Mouse (Mus musculus) limb, embryonic 11.5 days (tissue): Measurements from ENCODE around the gene Sdk2. TPM values are rescaled to one million over a fixed set of nuclear protein-coding genes. Genes with fewer than 3 reads are reported as not detected.

Experiments used
- ATAC-seq: fragments of 200-750 bp; cut with Nextera tagmentation; 2 replicates; pipeline ENCODE4 v1.8.0; 2017; ENCODE audit warnings: low read depth; ENCODE audit not compliant: insufficient number of reproducible peaks, low FRiP score, low TSS enrichment
- DNase-seq: peaks from one replicate; pipeline ENCODE4 v3.0.0-alpha.2; 2015; ENCODE audit warnings: low spot score
- H3K27ac ChIP-seq: fragments of 300-500 bp; sonication (generic); replicated peaks from 2 replicates; pipeline ENCODE4 v1.5.1; 2014; ENCODE audit warnings: low read depth, mild to moderate bottlenecking, low read length
- H3K27me3 ChIP-seq: fragments of 300-500 bp; sonication (generic); 2 replicates; pipeline ENCODE4 v1.6.1; 2014; ENCODE audit warnings: mild to moderate bottlenecking, low read length, mixed read lengths; ENCODE audit not compliant: control insufficient read depth, insufficient read depth
- H3K36me3 ChIP-seq: fragments of 300-500 bp; sonication (generic); 2 replicates; pipeline ENCODE4 v1.6.1; 2014; ENCODE audit warnings: mild to moderate bottlenecking, low read length, moderate library complexity, mixed read lengths; ENCODE audit not compliant: control insufficient read depth, insufficient read depth
- H3K4me1 ChIP-seq: fragments of 300-500 bp; sonication (generic); 2 replicates; pipeline ENCODE4 v1.6.1; 2014; ENCODE audit warnings: low read length, mixed read lengths; ENCODE audit not compliant: control insufficient read depth, insufficient read depth
- H3K4me2 ChIP-seq: fragments of 300-500 bp; sonication (generic); 2 replicates; pipeline ENCODE4 v1.6.1; 2014; ENCODE audit warnings: low read depth, mild to moderate bottlenecking, moderate library complexity; ENCODE audit not compliant: severe bottlenecking
- H3K4me3 ChIP-seq: fragments of 300-500 bp; sonication (generic); 2 replicates; pipeline ENCODE4 v1.5.1; 2014; ENCODE audit warnings: low read depth, low read length
- H3K9ac ChIP-seq: fragments of 300-500 bp; sonication (generic); 2 replicates; pipeline ENCODE4 v1.6.1; 2014; ENCODE audit warnings: mild to moderate bottlenecking, low read length
- H3K9me3 ChIP-seq: fragments of 300-500 bp; sonication (generic); 2 replicates; pipeline ENCODE4 v1.6.1; 2016; ENCODE audit warnings: low read length; ENCODE audit not compliant: control insufficient read depth
- WGBS: fragments of 180-500 bp; shearing (Covaris S2); extraction: QIAGEN DNeasy Blood & Tissue Kit; methylation state at CpG from one replicate; pipeline ENCODE4 v1.1.7; 2014; 5-methylcytosine and 5-hydroxymethylcytosine counted together
- polyA plus RNA-seq: library from polyadenylated mRNA; unstranded; fragments of >200 nt; fragmentation: Nextera tagmentation; extraction: Ambion mirVana; gene quantifications from 2 replicates; pipeline ENCODE4 v1.2.1, GENCODE M21; 2014

Sdk2 gene
- 0.60 and 0.70 TPM in 2 replicates for polyA plus RNA-seq

- DNase-seq (peak; percentile 79), ATAC-seq (peak; percentile 63)
- Histone ChIP-seq H3K27ac (peak within 1 kb of the TSS; percentile 52; the same call in 1 of the 2 replicates), H3K9ac (peak within 1 kb of the TSS; percentile 65), H3K9me3 (no peaks in the 10 kb centered on the region), H3K36me3 (no peaks in the 10 kb centered on the region), H3K27me3 (peaks cover 28% of the 10 kb centered on the region), H3K4me1 (peaks cover 20% of the 10 kb centered on the region), H3K4me3 (peak within 1 kb of the TSS; percentile 57), H3K4me2 (peak within 1 kb of the TSS; percentile 99)
- WGBS, result 2% methylated on average over 44 of the region's 52 CpGs
Measured at GRCm38 (mm10) chr11:114066951-114067762, at the start of gene Sdk2. TSS of gene Sdk2 (minus strand) at chr11:114067046.

- H3K27ac ChIP-seq, result no peak overlapping the region
- H3K9me3 ChIP-seq, result no peaks in the 10 kb centered on the region
- WGBS, result 79% methylated on average over 13 of the region's 13 CpGs
- ATAC-seq, result no peak
- no peaks in the 10 kb centered on the region for H3K36me3 ChIP-seq
- no peak overlapping the region for H3K4me3 ChIP-seq
- no peak for DNase-seq
- no peak overlapping the region for H3K9ac ChIP-seq
- H3K4me1 ChIP-seq, result peaks cover 11% of the 10 kb centered on the region
- H3K4me2 ChIP-seq, result no peak overlapping the region
- no peaks in the 10 kb centered on the region for H3K27me3 ChIP-seq
Measured at GRCm38 (mm10) chr11:114115077-114115476, 48.2 kb upstream of the Sdk2 start.

GRCm38 (mm10) chr11:114114674-114115073 lies 47.8 kb upstream of the Sdk2 start:
- Histone ChIP-seq H3K4me3 (no peak overlapping the region), H3K4me2 (no peak overlapping the region), H3K4me1 (peaks cover 11% of the 10 kb centered on the region), H3K9me3 (no peaks in the 10 kb centered on the region), H3K36me3 (no peaks in the 10 kb centered on the region), H3K9ac (no peak overlapping the region), H3K27me3 (no peaks in the 10 kb centered on the region), H3K27ac (no peak overlapping the region)
- ATAC-seq (no peak), DNase-seq (no peak)
- WGBS, result 80% methylated on average over 12 of the region's 12 CpGs

GRCm38 (mm10) chr11:114110851-114111250 lies 44.0 kb upstream of the Sdk2 start:
- no peak overlapping the region for H3K9ac ChIP-seq
- no peaks in the 10 kb centered on the region for H3K27me3 ChIP-seq
- ATAC-seq (no peak), DNase-seq (no peak)
- H3K27ac ChIP-seq, result no peak overlapping the region
- no peaks in the 10 kb centered on the region for H3K4me1 ChIP-seq
- 61% methylated on average over 3 of the region's 3 CpGs for WGBS
- H3K36me3 ChIP-seq, result no peaks in the 10 kb centered on the region
- no peaks in the 10 kb centered on the region for H3K9me3 ChIP-seq
- no peak overlapping the region for H3K4me2 ChIP-seq
- no peak overlapping the region for H3K4me3 ChIP-seq

GRCm38 (mm10) chr11:114093636-114094035 lies 26.8 kb upstream of the Sdk2 start:
- no peak overlapping the region for H3K27ac ChIP-seq
- H3K36me3 ChIP-seq, result no peaks in the 10 kb centered on the region
- no peak overlapping the region for H3K9ac ChIP-seq
- DNase-seq (no peak), ATAC-seq (no peak)
- no peak overlapping the region for H3K4me2 ChIP-seq
- H3K27me3 ChIP-seq, result no peaks in the 10 kb centered on the region
- no peak overlapping the region for H3K4me3 ChIP-seq
- 68% methylated on average over 7 of the region's 7 CpGs for WGBS
- H3K9me3 ChIP-seq, result no peaks in the 10 kb centered on the region
- no peaks in the 10 kb centered on the region for H3K4me1 ChIP-seq

GRCm38 (mm10) chr11:114093175-114093574 lies 26.3 kb upstream of the Sdk2 start:
- Histone ChIP-seq H3K27ac (no peak overlapping the region), H3K27me3 (no peaks in the 10 kb centered on the region), H3K9me3 (no peaks in the 10 kb centered on the region), H3K4me1 (no peaks in the 10 kb centered on the region), H3K4me2 (no peak overlapping the region), H3K36me3 (no peaks in the 10 kb centered on the region), H3K9ac (no peak overlapping the region), H3K4me3 (no peak overlapping the region)
- ATAC-seq, result no peak
- DNase-seq, result no peak
- WGBS, result 75% methylated on average over 7 of the region's 7 CpGs

GRCm38 (mm10) chr11:114080606-114081005 lies 13.8 kb upstream of the Sdk2 start:
- Histone ChIP-seq H3K27ac (no peak overlapping the region), H3K9me3 (no peaks in the 10 kb centered on the region), H3K4me3 (no peak overlapping the region), H3K4me1 (no peaks in the 10 kb centered on the region), H3K4me2 (no peak overlapping the region), H3K27me3 (no peaks in the 10 kb centered on the region), H3K36me3 (no peaks in the 10 kb centered on the region), H3K9ac (no peak overlapping the region)
- DNase-seq (no peak), ATAC-seq (no peak)
- WGBS, result 86% methylated on average over 9 of the region's 9 CpGs

GRCm38 (mm10) chr11:114072644-114073043 lies 5.8 kb upstream of the Sdk2 start:
- no peak for DNase-seq
- WGBS, result 82% methylated on average over 10 of the region's 10 CpGs
- H3K4me3 ChIP-seq, result no peak overlapping the region
- H3K27me3 ChIP-seq, result no peaks in the 10 kb centered on the region
- no peak for ATAC-seq
- H3K4me2 ChIP-seq, result no peak overlapping the region
- no peaks in the 10 kb centered on the region for H3K9me3 ChIP-seq
- H3K4me1 ChIP-seq, result peaks cover 4% of the 10 kb centered on the region
- no peaks in the 10 kb centered on the region for H3K36me3 ChIP-seq
- H3K9ac ChIP-seq, result no peak overlapping the region
- H3K27ac ChIP-seq, result no peak overlapping the region
